Mouse (Mus musculus): ENCODE results near the gene Smim1. TPM values are rescaled to one million over a fixed set of nuclear protein-coding genes. Genes with fewer than 3 reads are reported as not detected.

The Smim1 gene
- total RNA-seq, 2 experiments from 2014 or later = 10.3 to 14.1 TPM

GRCm38 (mm10) chr4:153974431-153975291, 51.4 kb downstream of the Smim1 start, which contains the start of the genes Dffb and Cep104:
Dffb (minus strand) TSS chr4:153975126.
Cep104 (plus strand) TSS chr4:153975194.
- intact Hi-C loops (cut with DNase I) = loop anchor here (2.0 kb wide), 1 partner anchor 36 kb away; the partner anchor contains the start of gene Lrrc47
- peak; percentile 96 for DNase-seq (ENCODE audit: low spot score in 2 of 2)

Other genes with a start within 250 kb of the Smim1 start
- gene A430005L14Rik, start 69.0 kb downstream of the Smim1 start, total RNA-seq (2021) = 10 to 100 TPM; 24.6 to 26.4 TPM
- gene Dffb, start 51.1 kb downstream of the Smim1 start, total RNA-seq (2021) = 10 to 100 TPM; 10.5 to 15.3 TPM
- 10 to 100 TPM; 30.8 to 35.9 TPM for gene Cep104, start 51.0 kb downstream of the Smim1 start, total RNA-seq (2021)
- 10 to 100 TPM; 63.2 to 63.8 TPM for gene Lrrc47, start 14.5 kb downstream of the Smim1 start, total RNA-seq (2021)
- not detected for gene Ccdc27, start 16.4 kb upstream of the Smim1 start, total RNA-seq (2021)
- gene Trp73, start 114.0 kb upstream of the Smim1 start, total RNA-seq (2021) = under 1 TPM; 0.27 to 0.32 TPM
- gene Wrap73, start 116.1 kb upstream of the Smim1 start, total RNA-seq (2021) = 10 to 100 TPM; 29.3 to 31.0 TPM
- 100 to 1,000 TPM; 156 to 182 TPM for gene Tprgl, start 134.4 kb upstream of the Smim1 start, total RNA-seq (2021)
- gene Megf6, start 144.5 kb upstream of the Smim1 start, total RNA-seq (2021) = 1 to 10 TPM; 3.4 to 3.9 TPM

Data from left cerebral cortex, postnatal 36 days (tissue).